Mouse (Mus musculus) kidney, embryonic 16.5 days (tissue): ENCODE measurements around the gene Pdlim5. TPM values are rescaled to one million over a fixed set of nuclear protein-coding genes. Genes with fewer than 3 reads are reported as not detected.

Experiments
- ATAC-seq: fragments of 200-750 bp; cut with Nextera tagmentation; 2 replicates; pipeline ENCODE4 v1.8.0; 2017; ENCODE audit warnings: moderate TSS enrichment; ENCODE audit not compliant: low FRiP score, low TSS enrichment
- H3K27ac ChIP-seq: fragments of 300-500 bp; sonication (generic); 2 replicates; pipeline ENCODE4 v1.5.1; 2014; ENCODE audit warnings: low read length
- H3K27me3 ChIP-seq: fragments of 300-500 bp; sonication (generic); 2 replicates; pipeline ENCODE4 v1.6.1; 2014; ENCODE audit warnings: low read length, control low read depth, mixed read lengths; ENCODE audit not compliant: insufficient read depth
- H3K36me3 ChIP-seq: fragments of 300-500 bp; sonication (generic); 2 replicates; pipeline ENCODE4 v1.6.1; 2014; ENCODE audit warnings: low read length, control low read depth, mixed read lengths; ENCODE audit not compliant: insufficient read depth
- H3K4me1 ChIP-seq: fragments of 300-500 bp; sonication (generic); 2 replicates; pipeline ENCODE4 v1.6.1; 2014; ENCODE audit warnings: low read length, control low read depth, mixed read lengths; ENCODE audit not compliant: insufficient read depth
- H3K4me2 ChIP-seq: fragments of 300-500 bp; sonication (generic); replicated peaks from 2 replicates; pipeline ENCODE4 v1.6.1; 2014; ENCODE audit warnings: low read depth, low read length
- H3K4me3 ChIP-seq: fragments of 300-500 bp; sonication (generic); 2 replicates; pipeline ENCODE4 v1.5.1; 2014; ENCODE audit warnings: mild to moderate bottlenecking, low read length
- H3K9ac ChIP-seq: fragments of 300-500 bp; sonication (generic); replicated peaks from 2 replicates; pipeline ENCODE4 v1.6.1; 2014; ENCODE audit warnings: low read length
- H3K9me3 ChIP-seq: fragments of 300-500 bp; sonication (generic); 2 replicates; pipeline ENCODE4 v1.6.1; 2016; ENCODE audit warnings: low read length, control low read depth
- WGBS: fragments of 180-500 bp; shearing (Covaris S2); extraction: QIAGEN DNeasy Blood & Tissue Kit; methylation state at CpG from one replicate; pipeline ENCODE4 v1.1.7; 2014; 5-methylcytosine and 5-hydroxymethylcytosine counted together
- polyA plus RNA-seq: library from polyadenylated mRNA; unstranded; fragments of >200 nt; fragmentation: Nextera tagmentation; extraction: Ambion mirVana; gene quantifications from 2 replicates; pipeline ENCODE4 v1.2.1, GENCODE M21; 2015

Pdlim5 gene
- polyA plus RNA-seq, 1 experiment from 2014 or later = 50.7 TPM

- H3K4me3 ChIP-seq = peak overlapping the region; percentile 23; the same call in 1 of the 2 replicates
- WGBS = 39% methylated on average over 9 of the region's 9 CpGs
- H3K4me2 ChIP-seq = peak overlapping the region; percentile 40
- H3K4me1 ChIP-seq = peaks cover 7% of the 10 kb centered on the region; the same call in 1 of the 2 replicates
- no peaks in the 10 kb centered on the region for H3K27me3 ChIP-seq
- no peak overlapping the region for H3K27ac ChIP-seq
- H3K36me3 ChIP-seq = peaks cover 2% of the 10 kb centered on the region; the same call in 1 of the 2 replicates
- peak; percentile 84; the same call in 1 of the 2 replicates for ATAC-seq
- no peaks in the 10 kb centered on the region for H3K9me3 ChIP-seq
- H3K9ac ChIP-seq = no peak overlapping the region
Observed at GRCm38 (mm10) chr3:142282706-142283105, 112.8 kb downstream of the Pdlim5 start.

GRCm38 (mm10) chr3:142281656-142282055, 113.8 kb downstream of the Pdlim5 start:
- peak overlapping the region; percentile 27 for H3K27ac ChIP-seq
- 87% methylated on average over 7 of the region's 7 CpGs for WGBS
- no peaks in the 10 kb centered on the region for H3K27me3 ChIP-seq
- H3K36me3 ChIP-seq = peaks cover 12% of the 10 kb centered on the region; the same call in 1 of the 2 replicates
- H3K9me3 ChIP-seq = no peaks in the 10 kb centered on the region
- no peak overlapping the region for H3K4me3 ChIP-seq
- no peak for ATAC-seq
- peaks cover 7% of the 10 kb centered on the region; the same call in 1 of the 2 replicates for H3K4me1 ChIP-seq
- H3K9ac ChIP-seq = no peak overlapping the region
- H3K4me2 ChIP-seq = no peak overlapping the region

GRCm38 (mm10) chr3:142281093-142281445, 114.4 kb downstream of the Pdlim5 start:
- peaks cover 7% of the 10 kb centered on the region; the same call in 1 of the 2 replicates for H3K4me1 ChIP-seq
- H3K4me3 ChIP-seq = no peak overlapping the region
- no peaks in the 10 kb centered on the region for H3K9me3 ChIP-seq
- peaks cover 16% of the 10 kb centered on the region; the same call in 1 of the 2 replicates for H3K36me3 ChIP-seq
- H3K9ac ChIP-seq = no peak overlapping the region
- ATAC-seq = peak; percentile 91
- no peaks in the 10 kb centered on the region for H3K27me3 ChIP-seq
- WGBS = 69% methylated on average over 1 of the region's 1 CpGs
- no peak overlapping the region for H3K4me2 ChIP-seq
- H3K27ac ChIP-seq = peak overlapping the region; percentile 46; the same call in 1 of the 2 replicates

- H3K27me3 ChIP-seq = no peaks in the 10 kb centered on the region
- H3K36me3 ChIP-seq = peaks cover 20% of the 10 kb centered on the region
- H3K9me3 ChIP-seq = no peaks in the 10 kb centered on the region
- WGBS = 59% methylated on average over 6 of the region's 6 CpGs
- H3K4me2 ChIP-seq = no peak overlapping the region
- ATAC-seq = peak; percentile 72
- H3K4me3 ChIP-seq = no peak overlapping the region
- peak overlapping the region; percentile 46; the same call in 1 of the 2 replicates for H3K27ac ChIP-seq
- peaks cover 7% of the 10 kb centered on the region; the same call in 1 of the 2 replicates for H3K4me1 ChIP-seq
- no peak overlapping the region for H3K9ac ChIP-seq
Observed at GRCm38 (mm10) chr3:142280366-142281092, 115.0 kb downstream of the Pdlim5 start.

- Histone ChIP-seq H3K27ac (no peak overlapping the region), H3K36me3 (peaks cover 20% of the 10 kb centered on the region), H3K4me2 (no peak overlapping the region), H3K4me3 (no peak overlapping the region), H3K9ac (no peak overlapping the region), H3K9me3 (no peaks in the 10 kb centered on the region), H3K4me1 (peaks cover 7% of the 10 kb centered on the region; the same call in 1 of the 2 replicates), H3K27me3 (no peaks in the 10 kb centered on the region)
- ATAC-seq = no peak
- 85% methylated on average over 3 of the region's 3 CpGs for WGBS
Observed at GRCm38 (mm10) chr3:142279011-142279410, 116.5 kb downstream of the Pdlim5 start.

- H3K9ac ChIP-seq = no peak overlapping the region
- peaks cover 20% of the 10 kb centered on the region for H3K36me3 ChIP-seq
- ATAC-seq = no peak
- H3K4me1 ChIP-seq = peaks cover 7% of the 10 kb centered on the region; the same call in 1 of the 2 replicates
- no peaks in the 10 kb centered on the region for H3K9me3 ChIP-seq
- 79% methylated on average over 3 of the region's 3 CpGs for WGBS
- no peak overlapping the region for H3K27ac ChIP-seq
- no peak overlapping the region for H3K4me2 ChIP-seq
- no peaks in the 10 kb centered on the region for H3K27me3 ChIP-seq
- H3K4me3 ChIP-seq = no peak overlapping the region
Observed at GRCm38 (mm10) chr3:142276506-142276905, 119.0 kb downstream of the Pdlim5 start.

- Histone ChIP-seq H3K9me3 (no peaks in the 10 kb centered on the region), H3K4me3 (no peak overlapping the region), H3K27ac (no peak overlapping the region), H3K4me2 (no peak overlapping the region), H3K36me3 (peaks cover 20% of the 10 kb centered on the region), H3K9ac (no peak overlapping the region), H3K27me3 (no peaks in the 10 kb centered on the region), H3K4me1 (no peaks in the 10 kb centered on the region)
- ATAC-seq = no peak
- 0% methylated on average over 1 of the region's 1 CpGs for WGBS
Observed at GRCm38 (mm10) chr3:142274993-142275392, 120.5 kb downstream of the Pdlim5 start.

GRCm38 (mm10) chr3:142274451-142274850, 121.0 kb downstream of the Pdlim5 start:
- WGBS = 80% methylated on average over 3 of the region's 3 CpGs

GRCm38 (mm10) chr3:142273265-142273664, 122.2 kb downstream of the Pdlim5 start:
- Histone ChIP-seq H3K27ac (no peak overlapping the region), H3K36me3 (peaks cover 20% of the 10 kb centered on the region), H3K4me1 (no peaks in the 10 kb centered on the region), H3K9me3 (no peaks in the 10 kb centered on the region), H3K4me2 (no peak overlapping the region), H3K9ac (no peak overlapping the region), H3K4me3 (no peak overlapping the region), H3K27me3 (no peaks in the 10 kb centered on the region)
- no peak for ATAC-seq
- WGBS = 86% methylated on average over 6 of the region's 6 CpGs

More at GRCm38 (mm10) chr3:142274451-142274850, 121.0 kb downstream of the Pdlim5 start:
- Histone ChIP-seq H3K4me2 (no peak overlapping the region), H3K9ac (no peak overlapping the region), H3K9me3 (no peaks in the 10 kb centered on the region), H3K27ac (no peak overlapping the region), H3K36me3 (peaks cover 20% of the 10 kb centered on the region), H3K4me1 (no peaks in the 10 kb centered on the region), H3K27me3 (no peaks in the 10 kb centered on the region), H3K4me3 (no peak overlapping the region)
- ATAC-seq = no peak

GRCm38 (mm10) chr3:142256371-142256770, 139.1 kb downstream of the Pdlim5 start:
- peaks cover 15% of the 10 kb centered on the region for H3K4me1 ChIP-seq
- no peaks in the 10 kb centered on the region for H3K27me3 ChIP-seq
- no peak overlapping the region for H3K4me3 ChIP-seq
- H3K4me2 ChIP-seq = no peak overlapping the region
- H3K9ac ChIP-seq = no peak overlapping the region
- ATAC-seq = no peak
- 11% methylated on average over 2 of the region's 2 CpGs for WGBS
- H3K27ac ChIP-seq = no peak overlapping the region
- no peaks in the 10 kb centered on the region for H3K9me3 ChIP-seq
- no peaks in the 10 kb centered on the region for H3K36me3 ChIP-seq
